Mouse (Mus musculus): ENCODE measurements at regions not wholly inside any gene's neighbourhood (a gene's known extent, or its start where the extent isn't known, plus 50 kb on each side); places are given as distances from the start of the nearest gene placed in this dataset.

DNA sequence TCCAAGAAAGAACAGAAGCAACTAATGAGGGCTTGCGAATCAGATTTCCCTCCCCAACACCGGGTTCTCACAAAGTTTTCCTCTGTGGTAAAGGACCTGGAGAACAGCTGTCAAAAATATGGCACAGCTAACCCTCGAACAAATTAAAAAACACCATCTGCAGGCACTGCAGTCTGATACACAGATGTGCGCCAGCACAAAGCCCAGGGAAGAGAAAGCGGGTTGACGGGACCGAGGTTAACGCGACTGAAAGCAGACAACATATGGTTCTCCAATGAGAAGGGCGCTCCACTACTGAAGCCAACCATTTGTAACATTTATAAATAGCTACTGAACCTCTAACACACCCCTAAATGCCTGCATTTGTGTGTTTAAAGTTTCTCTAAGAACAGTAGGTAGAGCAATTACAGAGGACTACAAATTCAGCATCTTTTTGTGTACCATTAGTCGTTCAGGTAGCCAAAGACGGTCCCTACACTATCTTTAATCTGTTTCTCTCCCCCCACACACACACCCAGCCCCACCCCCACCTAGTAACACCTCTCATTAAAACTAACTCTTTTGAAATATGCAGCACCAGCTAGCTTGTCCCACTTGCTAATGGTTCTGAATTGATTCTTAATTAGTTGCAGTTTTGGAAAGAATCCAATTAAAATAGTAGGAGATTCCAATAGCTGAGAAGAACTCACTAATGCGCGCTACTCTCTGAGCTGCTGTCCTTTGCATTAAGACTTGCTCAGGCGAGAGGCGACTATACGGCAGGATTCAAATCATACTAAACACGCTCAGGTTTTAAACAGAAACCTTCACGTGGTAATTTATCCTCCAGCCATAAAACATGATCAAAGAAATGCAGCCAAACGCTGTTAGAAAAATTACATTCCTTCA is 236.0 kb upstream of the Hnrnpa3 start:
- DNase-seq: no peak

DNA sequence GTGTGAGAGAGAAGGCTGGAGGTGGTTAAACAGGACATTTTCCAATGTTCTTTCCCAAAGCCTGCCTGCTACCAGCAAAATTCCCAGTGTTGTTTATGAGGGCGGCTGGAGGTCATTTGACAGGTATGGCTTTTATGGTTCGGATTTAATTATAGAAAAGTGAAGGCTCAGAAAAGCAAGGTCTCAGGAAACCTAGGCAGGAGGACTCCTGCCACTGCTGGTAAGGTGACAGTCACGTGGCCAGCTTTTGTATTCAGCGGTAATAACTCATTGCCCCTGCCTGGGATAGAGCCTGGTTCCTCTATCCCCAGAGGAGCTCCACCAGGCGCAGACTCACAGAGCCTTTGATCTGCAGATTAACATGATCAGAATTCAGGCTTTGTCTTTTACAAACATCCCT is 235.2 kb upstream of the Hnrnpa3 start:
- DNase-seq: no peak

DNA sequence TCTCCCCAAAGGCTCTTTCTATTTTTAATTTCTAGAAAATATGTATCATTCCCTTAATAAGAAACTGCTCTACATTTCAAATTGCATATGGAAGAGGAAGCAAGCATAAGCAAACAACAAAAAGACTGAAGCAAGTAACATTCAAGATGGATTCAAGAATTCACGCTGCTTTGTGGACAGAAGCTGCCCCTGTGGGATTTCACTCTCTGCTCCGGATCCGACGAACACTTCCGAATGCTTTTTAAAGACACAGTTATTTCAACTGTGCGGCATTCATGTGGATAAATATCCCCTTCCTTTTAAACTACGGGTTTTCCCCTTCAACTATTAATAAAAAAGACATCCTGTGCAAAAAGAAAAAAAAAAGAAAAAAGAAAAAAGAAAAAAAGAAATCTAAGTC is 234.7 kb upstream of the Hnrnpa3 start:
- no peak for DNase-seq

DNA sequence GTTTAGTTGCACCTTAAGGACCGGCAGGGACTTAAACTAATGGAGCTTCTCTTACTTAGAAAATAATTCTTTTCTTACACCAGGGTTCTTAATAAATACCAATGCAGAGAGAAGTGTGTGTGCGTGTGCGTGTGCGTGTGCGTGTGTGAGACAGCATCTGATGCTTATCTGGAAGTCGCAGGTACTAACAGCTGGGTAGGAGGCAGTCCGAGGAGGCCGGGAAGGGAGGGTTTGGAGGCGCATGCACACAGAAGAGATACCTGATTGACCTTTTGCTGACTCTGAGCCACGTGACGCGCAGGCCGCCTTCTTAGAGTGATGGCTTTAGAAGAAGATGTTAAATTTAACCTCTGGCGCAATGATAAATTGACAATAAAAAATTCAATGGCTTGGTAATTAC is 234.2 kb upstream of the Hnrnpa3 start:
- no peak for DNase-seq

DNA sequence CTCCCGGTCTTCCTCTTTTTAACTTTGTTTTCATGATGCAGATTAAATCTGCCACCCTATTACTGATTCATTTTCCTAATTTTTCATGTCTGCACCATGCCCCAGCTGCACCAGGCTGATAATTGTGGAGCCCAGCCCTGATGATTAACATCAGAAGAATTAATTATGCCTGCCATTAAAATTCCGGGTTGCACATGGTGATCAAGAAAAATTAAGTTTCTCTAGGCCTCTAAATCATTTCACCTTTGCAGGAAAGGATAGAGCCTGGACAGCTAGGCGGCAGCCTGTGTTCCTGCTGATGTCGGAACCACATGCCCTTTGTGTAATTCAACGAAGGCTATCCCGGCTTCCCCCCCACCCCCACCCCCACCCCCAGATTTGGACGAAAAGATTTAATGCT is 233.7 kb upstream of the Hnrnpa3 start:
- DNase-seq: no peak

DNA sequence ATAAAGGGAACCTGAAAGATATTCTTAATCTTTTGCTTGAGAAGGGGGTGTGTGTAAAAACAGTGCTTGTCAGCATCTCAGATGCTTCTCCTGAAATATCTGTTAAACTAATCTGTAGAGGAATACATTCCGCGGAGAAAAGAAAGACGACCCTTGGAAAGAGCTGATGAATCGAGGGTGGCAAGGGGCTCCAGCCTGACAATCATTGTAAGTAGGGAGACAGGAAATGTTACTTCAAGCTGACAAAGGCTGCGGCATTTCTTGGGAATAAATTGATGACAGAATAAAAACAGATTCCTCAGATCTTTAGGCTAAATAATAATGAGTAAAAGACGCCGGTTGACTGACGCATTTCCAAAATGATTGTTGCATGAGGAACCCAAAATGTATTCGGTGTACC is 233.3 kb upstream of the Hnrnpa3 start:
- no peak for DNase-seq

DNA sequence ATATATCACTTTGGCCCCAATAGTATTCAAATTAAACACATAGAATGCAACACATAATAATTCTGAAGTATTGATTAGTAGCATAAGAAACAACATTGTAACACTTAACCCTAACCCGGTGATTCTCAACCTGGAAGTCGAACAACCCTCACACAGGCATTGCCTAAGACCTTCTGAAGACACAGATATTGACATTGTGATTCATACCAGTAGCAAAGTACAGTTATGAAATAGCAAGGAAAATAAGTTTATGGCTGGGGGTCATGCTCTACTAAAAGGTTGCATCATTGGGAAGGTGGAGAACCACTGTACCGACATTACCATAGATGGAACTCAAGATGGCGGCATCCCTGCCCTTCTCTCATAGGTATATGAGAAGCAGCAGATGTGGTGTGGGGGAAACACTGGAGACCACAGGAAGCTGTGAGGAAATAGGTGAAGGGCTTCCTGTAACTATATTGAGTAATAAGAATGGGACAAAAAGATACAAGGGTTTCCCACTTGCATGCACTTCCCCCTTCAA is 231.1 kb upstream of the Hnrnpa3 start:
- DNase-seq: no peak

DNA sequence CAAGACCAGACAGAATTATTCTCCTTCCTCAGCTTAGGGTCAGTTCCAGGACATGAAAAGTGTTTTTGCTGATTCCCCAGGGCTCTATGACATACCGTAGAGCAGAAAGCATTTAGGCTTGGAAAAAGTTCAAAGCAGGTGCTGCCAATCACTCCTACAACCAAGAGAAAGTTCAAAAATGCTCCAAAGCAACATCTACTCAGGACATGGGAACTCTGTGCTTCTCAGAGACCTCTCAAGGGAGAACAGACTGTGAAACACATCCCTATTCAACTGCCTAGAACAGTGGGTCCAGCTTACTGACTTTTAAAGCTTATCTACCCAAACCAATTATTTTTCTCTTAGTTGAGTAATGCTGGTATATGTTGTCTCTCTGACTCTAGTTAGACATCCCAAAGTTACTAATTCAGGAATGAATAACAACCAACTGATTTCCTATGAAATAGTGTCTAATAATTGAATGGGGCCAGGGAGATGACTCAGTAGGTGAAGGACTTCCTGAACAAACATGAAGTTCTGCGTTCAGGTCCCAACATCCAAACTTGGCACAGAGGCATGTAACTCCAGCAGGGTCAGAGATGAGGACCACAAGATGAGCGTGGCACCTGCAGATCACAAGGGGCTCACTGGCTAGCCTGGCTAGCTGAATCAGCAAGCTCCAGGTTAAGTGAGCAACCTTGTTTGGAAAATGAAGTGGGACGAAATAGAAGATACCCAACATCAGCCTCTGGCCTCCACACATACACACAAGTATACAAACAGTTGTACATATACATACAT is 228.7 kb upstream of the Hnrnpa3 start:
- DNase-seq: no peak

DNA sequence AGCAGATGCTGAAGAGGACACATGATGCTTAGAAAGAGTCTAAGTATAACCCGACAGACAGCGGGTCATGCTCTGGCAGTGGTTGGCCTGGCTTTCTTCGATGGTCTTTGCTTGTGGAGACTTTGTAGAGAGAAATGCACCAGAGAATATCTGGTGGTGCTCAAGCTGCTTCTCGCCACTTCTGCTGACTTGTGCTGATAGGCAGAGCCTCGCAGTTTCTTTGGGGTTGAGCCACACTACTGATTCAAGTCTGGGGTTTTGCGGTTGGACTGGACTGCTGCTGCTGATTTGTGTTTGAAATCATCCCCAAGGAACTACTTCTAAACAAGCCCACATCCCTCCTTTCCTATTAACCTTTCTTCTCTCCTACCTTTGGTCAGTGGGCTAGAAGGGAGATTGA is 227.1 kb upstream of the Hnrnpa3 start:
- DNase-seq: no peak

DNA sequence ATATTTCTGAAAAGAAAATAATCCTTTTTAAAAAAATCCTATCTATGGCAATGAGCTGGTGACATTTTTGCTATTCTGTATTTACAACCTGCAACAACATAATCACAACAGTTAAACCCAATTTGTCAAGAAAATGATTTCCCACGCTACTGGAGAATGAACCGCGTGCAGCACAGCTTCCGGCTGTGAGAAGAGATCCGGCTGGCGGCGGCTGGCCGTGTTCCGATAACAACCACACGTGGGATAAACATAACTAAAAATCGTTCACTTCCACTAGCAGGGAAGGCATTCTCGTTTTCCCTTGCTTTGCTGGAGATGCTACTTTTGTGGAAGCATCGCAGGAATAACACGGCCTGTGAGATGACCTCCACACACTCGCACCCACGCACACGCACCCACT is 224.5 kb upstream of the Hnrnpa3 start:
- DNase-seq: no peak

DNA sequence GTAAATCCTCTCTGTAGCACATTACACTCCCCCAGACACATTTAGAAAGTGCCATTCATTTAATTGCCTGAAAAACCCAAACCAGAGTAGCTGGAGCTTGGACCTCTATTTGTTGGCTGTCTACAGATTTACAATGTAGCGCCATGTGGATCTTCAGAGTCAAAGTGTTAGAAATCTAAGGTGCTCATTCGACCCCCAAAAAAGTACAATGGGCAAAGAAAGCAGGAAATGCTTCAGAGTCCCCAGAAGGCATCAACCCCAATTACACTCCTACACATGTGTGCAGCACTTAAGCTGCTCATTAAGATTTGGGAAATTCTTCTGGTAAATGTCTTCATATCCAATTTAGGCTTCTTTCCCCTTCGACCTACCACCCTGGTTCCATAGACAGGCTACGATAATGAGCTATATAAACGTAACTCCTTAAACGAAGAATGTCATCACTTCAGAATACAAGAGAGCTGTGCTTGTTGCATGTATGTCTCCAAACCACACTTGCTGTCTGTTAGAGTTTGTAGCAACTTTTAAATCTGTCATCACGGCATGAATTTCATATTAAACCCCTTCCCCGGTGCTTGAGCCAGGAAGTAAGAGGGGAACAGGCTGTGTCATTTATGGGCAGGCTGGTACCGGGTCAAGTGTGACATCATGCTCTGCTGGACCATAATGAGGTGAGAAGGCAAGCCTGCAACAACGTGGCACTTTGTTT is 219.4 kb upstream of the Hnrnpa3 start:
- DNase-seq: no peak

DNA sequence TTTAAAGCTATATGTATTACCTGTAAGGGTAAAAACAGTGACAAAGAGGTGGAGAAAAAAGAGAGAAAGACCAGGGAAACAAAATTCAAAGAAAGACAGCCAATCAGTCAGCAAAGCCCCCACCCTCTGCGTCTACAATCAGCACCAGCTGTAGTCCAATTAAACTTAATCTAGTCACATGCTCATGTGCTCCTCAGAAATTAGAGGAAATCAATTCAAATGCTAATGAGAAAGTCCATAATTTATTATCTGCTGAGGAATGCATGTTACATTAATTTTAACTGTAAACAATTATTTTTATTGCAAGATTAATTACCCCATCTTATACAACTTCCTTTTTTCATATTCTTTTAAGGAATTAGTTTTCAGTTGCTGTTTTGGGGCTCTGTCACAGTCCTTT is 216.4 kb upstream of the Hnrnpa3 start:
- no peak for DNase-seq

DNA sequence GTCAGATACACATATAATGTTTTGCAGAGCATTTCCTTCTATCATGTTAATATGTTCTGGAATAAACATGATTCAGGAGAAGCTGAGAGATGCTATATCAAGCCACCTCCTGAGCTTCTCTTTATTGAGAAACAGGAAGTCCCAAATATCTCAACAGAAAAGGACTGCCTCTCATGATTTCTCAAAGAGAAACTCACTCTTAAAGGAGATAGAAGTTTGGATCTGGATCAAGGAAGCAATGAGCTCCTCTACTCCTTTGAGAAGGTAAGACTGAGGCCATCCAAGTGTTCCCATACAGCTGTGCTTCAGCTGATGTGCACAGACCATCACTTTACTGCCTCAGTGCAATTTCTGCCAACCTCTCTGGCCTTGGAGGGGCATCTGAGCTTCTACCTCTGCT is 213.9 kb upstream of the Hnrnpa3 start:
- DNase-seq: no peak

DNA sequence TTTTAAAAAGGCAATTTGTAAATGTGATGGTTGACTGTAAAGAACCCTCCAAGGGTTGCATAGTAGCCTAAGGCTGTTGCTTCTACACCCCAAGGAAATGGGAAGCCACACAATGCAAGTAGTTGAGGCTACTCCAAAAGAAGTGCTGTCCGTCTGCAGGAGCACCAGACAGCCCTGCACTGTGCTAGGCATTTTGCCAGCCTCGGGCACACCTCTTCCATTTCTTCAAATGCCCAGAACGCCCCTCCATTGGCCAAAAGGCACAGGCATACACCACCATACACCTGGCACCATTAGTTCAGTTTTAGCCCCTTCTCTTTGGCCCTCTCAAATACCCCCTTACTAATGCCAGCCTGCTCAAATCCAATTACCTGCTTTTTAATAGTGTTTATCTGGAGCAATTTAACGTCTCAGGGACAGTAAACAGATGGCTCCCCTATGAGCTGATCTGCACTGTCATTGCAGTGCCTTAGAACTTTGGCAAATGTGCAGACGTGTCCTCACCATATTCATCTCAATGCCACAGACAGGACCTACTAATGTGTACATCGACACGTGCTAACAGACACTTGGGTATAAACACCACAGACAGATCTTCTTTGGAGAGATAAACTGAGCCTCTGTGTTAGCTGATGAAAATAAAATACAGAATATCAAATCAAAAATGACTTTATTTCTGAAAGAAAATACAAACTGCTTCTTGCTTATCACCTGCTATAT is 211.9 kb upstream of the Hnrnpa3 start:
- DNase-seq: no peak

DNA sequence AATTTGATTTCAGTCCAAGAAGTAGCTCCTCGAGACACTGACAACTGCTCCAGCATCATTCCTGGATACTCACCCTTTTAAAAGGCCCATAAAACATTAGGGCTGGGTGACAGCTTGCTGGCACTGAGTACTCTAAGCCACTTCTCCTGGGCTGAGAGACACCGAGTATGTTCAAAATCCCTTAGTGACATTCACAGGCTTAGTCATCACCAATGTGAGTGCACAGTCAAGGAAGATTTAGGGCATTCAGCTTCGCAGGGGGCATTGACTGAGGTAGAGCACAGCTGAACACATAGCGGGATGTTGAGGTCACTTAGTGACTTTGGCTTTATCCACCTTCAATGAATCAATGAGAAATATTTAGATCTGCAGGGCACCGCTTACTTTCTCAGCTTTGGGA is 210.8 kb upstream of the Hnrnpa3 start:
- DNase-seq: no peak

DNA sequence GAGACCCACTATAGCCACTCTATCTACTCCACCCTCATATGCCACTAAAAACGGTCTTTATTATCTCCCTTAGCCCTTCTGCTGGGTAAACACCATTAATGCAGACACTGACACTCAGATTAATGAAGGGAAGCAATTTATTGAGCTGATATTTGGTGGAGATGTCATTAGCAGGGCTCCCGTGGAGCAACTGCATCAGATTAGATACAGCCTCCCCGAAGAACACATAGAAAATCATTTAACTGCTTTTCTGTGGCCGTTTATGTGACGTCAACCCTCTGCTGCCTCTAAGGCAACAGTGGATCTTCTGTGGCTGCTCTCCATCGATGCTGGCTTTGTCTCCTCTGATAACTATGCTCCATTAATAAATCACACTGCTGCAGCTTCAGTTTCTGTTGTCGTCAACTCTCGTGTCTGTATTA is 207.2 kb upstream of the Hnrnpa3 start:
- DNase-seq: no peak

DNA sequence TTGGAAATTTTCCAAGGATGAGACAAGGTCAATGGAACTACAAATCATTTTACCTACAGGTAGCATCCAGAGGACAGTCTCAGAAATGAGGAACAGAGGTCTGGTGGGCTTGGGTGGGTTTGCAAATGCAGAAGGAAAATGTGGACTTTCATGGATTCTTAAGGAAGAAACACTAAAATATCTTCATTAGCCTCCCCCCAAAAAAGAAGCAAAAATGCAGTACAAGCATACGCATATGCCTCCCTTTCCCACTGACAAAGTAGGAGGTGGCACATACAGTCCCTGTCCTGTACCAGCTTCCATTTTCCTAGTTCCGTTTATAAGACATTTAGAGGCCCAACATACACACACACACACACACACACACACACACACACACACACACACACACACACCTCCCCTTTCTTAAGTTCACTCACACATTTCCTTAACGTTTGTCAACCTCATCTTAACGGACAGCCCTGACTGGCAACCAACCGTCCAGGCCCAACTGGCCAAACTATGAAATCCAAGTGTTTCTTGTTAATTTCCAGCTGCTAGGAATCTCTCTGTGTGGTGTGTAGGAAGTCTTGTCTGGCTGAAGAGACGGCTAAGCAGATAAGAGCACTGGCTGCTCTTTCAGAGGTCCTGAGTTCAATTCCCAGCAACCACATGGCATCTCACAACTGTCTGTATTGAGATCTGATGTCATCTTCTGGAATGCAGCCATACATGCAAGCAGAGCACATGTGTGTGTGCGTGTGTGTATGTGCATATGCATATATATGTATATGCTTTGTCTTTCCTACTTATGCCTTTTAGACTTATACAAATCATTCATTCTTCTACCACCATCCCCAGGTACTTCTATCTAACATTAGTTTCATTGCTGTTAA is 206.6 kb upstream of the Hnrnpa3 start:
- no peak for DNase-seq

DNA sequence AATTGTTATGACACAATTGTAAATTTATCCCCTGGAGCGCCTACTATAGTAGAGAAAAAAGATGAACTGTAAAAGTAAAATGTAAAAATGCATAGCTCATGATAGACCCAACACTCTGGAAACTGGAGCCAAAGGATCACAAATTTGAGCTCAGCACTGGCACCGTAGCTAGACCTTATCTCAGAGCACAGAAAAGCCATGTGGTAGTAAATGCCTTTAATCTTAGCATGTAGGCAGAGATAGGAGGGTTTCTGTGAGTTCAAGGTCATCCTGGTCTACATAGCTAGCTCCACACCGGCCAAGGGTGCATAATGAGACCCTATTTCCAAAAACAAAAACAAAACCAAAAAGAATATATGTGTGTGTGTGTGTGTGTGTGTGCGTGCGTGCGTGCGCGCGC is 203.6 kb upstream of the Hnrnpa3 start:
- no peak for DNase-seq

DNA sequence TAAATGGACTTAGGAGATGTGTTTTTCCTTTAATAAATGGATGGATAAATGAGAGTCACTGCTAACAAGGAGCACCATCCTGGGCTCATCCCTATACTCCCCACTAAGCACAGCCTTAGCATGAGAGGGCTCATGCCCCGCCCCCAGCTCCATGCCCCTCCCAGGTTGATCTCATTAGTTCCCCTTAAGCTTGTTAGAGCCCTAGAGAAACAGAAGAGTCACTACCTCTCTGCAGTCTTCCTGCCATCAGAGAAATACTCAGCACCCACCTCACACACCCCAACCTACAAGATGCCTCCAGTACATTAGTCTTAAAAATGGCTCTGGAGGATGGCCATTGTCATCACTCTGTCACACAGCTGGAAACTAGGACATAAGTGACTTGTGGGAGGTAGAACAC is 202.8 kb upstream of the Hnrnpa3 start:
- DNase-seq: no peak

DNA sequence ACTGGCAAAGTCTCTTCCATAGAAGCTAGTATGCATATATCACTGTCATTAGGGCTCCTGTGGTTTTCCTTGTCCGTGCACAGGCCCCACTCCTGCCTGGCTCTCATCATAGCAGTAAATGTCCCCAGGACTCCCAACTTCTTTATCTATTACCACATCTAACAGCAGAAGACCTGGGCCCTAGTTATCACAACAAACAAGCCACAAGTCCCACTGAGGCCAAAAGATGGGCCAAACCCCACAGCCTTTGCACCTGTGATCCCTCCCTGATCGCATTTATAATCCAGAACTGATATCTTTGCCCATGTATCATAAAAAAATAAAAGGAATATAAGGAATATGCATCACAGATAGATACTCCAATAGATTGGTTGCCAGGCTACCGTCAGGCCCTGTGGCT is 201.6 kb upstream of the Hnrnpa3 start:
- DNase-seq: no peak

DNA sequence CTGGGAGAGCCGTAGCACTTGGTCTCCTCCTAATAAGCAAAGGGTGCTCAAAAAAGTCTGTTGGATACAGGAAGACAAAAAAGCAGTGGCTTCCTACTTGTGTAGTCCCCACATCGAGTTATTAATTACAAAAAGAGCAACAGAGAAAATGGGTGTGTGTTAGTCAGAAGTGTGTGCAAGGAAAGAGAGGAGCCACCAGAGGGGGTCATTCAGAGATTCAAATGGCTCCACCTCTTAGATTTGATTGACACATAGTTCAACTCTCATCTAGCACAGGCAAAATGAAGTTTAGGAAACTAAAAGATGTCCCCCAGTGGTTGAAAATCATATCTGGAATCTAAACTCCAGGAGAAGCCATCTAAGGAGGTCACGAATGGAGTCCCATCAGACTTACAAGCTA is 200.2 kb upstream of the Hnrnpa3 start:
- DNase-seq: no peak

DNA sequence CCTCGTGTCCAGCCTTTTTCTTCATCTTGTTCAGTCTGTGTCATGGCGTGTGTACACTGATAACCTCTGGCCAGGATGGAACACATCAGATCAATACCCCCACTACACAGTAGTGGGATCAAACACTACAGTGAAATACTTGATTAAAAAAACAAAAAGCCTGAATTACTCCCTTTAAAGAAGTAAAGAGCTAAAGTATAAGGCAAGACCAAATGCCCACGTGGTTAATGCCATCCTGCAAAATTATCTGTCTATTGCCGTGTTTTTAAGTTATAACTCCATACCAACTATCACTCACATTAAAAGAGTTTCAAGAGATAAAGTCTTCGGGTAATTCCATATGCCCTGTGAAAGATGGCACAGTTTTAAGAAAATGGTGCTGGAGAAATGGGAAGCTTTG is 198.6 kb upstream of the Hnrnpa3 start:
- DNase-seq: no peak
